Mouse (Mus musculus): ENCODE results near the gene Gabpb1. TPM values are rescaled to one million over a fixed set of nuclear protein-coding genes. Genes with fewer than 3 reads are reported as not detected.
"Not testable (repeated sequence)": the region's sequence is repeated elsewhere in the genome, so short reads cannot be mapped to it uniquely, and the experiment has no call there.

Gabpb1 gene
- polyA plus RNA-seq, 1 experiment from 2014 or later = 77.2 TPM

GRCm38 (mm10) chr2:126628455-126628995 is 47.6 kb downstream of the Gabpb1 start:
- Histone ChIP-seq H3K4me1 (no peaks in the 10 kb centered on the region; the same call in 1 of the 2 replicates), H3K9me3 (replicated peaks) (no peaks in the 10 kb centered on the region), H3K36me3 (peaks cover 67% of the 10 kb centered on the region), H3K27me3 (ENCODE audit: low read depth, poor library complexity, severe bottlenecking) (no peaks in the 10 kb centered on the region), H3K27ac (replicated peaks) (no peak overlapping the region), H3K4me3 (no peak overlapping the region)
- no peak for DNase-seq (ENCODE audit: low spot score)
- WGBS = 84% methylated on average over 9 of the region's 9 CpGs

- Histone ChIP-seq H3K4me3 (no peak overlapping the region), H3K36me3 (peaks cover 18% of the 10 kb centered on the region), H3K27me3 (ENCODE audit: low read depth, poor library complexity, severe bottlenecking) (no peaks in the 10 kb centered on the region), H3K4me1 (peaks cover 10% of the 10 kb centered on the region), H3K9me3 (replicated peaks) (no peaks in the 10 kb centered on the region), H3K27ac (replicated peaks) (no peak overlapping the region)
- DNase-seq (ENCODE audit: low spot score) = no peak
Observed at GRCm38 (mm10) chr2:126623138-126623537, 53.0 kb downstream of the Gabpb1 start.

- Histone ChIP-seq H3K27ac (replicated peaks) (no peak overlapping the region), H3K4me1 (peaks cover 10% of the 10 kb centered on the region), H3K36me3 (peaks cover 11% of the 10 kb centered on the region), H3K4me3 (no peak overlapping the region), H3K9me3 (replicated peaks) (no peaks in the 10 kb centered on the region), H3K27me3 (ENCODE audit: low read depth, poor library complexity, severe bottlenecking) (no peaks in the 10 kb centered on the region)
- DNase-seq (ENCODE audit: low spot score) = no peak
- WGBS = 87% methylated on average over 2 of the region's 2 CpGs
Observed at GRCm38 (mm10) chr2:126622455-126622854, 53.7 kb downstream of the Gabpb1 start.

- Histone ChIP-seq H3K27ac (replicated peaks) (no peak within 1 kb of the TSS), H3K27me3 (ENCODE audit: low read depth, poor library complexity, severe bottlenecking) (no peaks in the 10 kb centered on the region), H3K4me1 (peaks cover 10% of the 10 kb centered on the region), H3K4me3 (no peak within 1 kb of the TSS), H3K36me3 (no peaks in the 10 kb centered on the region), H3K9me3 (replicated peaks) (no peaks in the 10 kb centered on the region)
- WGBS = 71% methylated on average over 14 of the region's 14 CpGs
- no peak for DNase-seq (ENCODE audit: low spot score)
Observed at GRCm38 (mm10) chr2:126619249-126619704, 56.9 kb downstream of the Gabpb1 start, which contains the start of gene Hdc. Hdc (minus strand) TSS chr2:126619299.

GRCm38 (mm10) chr2:126618470-126619179 is 57.5 kb downstream of the Gabpb1 start:
- Histone ChIP-seq H3K4me1 (peaks cover 10% of the 10 kb centered on the region), H3K27ac (replicated peaks) (no peak overlapping the region), H3K36me3 (no peaks in the 10 kb centered on the region), H3K9me3 (replicated peaks) (no peaks in the 10 kb centered on the region), H3K27me3 (ENCODE audit: low read depth, poor library complexity, severe bottlenecking) (no peaks in the 10 kb centered on the region), H3K4me3 (no peak overlapping the region)
- 31% methylated on average over 8 of the region's 8 CpGs for WGBS
- DNase-seq (ENCODE audit: low spot score) = no peak

GRCm38 (mm10) chr2:126615355-126615754 is 60.8 kb downstream of the Gabpb1 start:
- Histone ChIP-seq H3K4me3 (no peak overlapping the region), H3K36me3 (no peaks in the 10 kb centered on the region), H3K27me3 (ENCODE audit: low read depth, poor library complexity, severe bottlenecking) (no peaks in the 10 kb centered on the region), H3K27ac (replicated peaks) (no peak overlapping the region), H3K4me1 (peaks cover 10% of the 10 kb centered on the region), H3K9me3 (replicated peaks) (no peaks in the 10 kb centered on the region)
- no peak for DNase-seq (ENCODE audit: low spot score)
- 91% methylated on average over 3 of the region's 3 CpGs for WGBS

- WGBS = 83% methylated on average over 12 of the region's 12 CpGs
- not testable (repeated sequence) for DNase-seq (ENCODE audit: low spot score); H3K9me3 ChIP-seq (replicated peaks); H3K36me3 ChIP-seq; H3K4me1 ChIP-seq; H3K27me3 ChIP-seq (ENCODE audit: low read depth, poor library complexity, severe bottlenecking); H3K27ac ChIP-seq (replicated peaks); H3K4me3 ChIP-seq
Observed at GRCm38 (mm10) chr2:126609600-126609999, 66.5 kb downstream of the Gabpb1 start.

- no peaks in the 10 kb centered on the region for H3K36me3 ChIP-seq
Observed at GRCm38 (mm10) chr2:126607553-126608203, 68.5 kb downstream of the Gabpb1 start.

GRCm38 (mm10) chr2:126606688-126607062 is 69.5 kb downstream of the Gabpb1 start:
- Histone ChIP-seq H3K27ac (replicated peaks) (no peak overlapping the region), H3K9me3 (replicated peaks) (no peaks in the 10 kb centered on the region), H3K4me1 (no peaks in the 10 kb centered on the region), H3K4me3 (no peak overlapping the region), H3K27me3 (ENCODE audit: low read depth, poor library complexity, severe bottlenecking) (no peaks in the 10 kb centered on the region), H3K36me3 (no peaks in the 10 kb centered on the region)
- 71% methylated on average over 4 of the region's 4 CpGs for WGBS
- DNase-seq (ENCODE audit: low spot score) = no peak

More at GRCm38 (mm10) chr2:126607553-126608203, 68.5 kb downstream of the Gabpb1 start:
- Histone ChIP-seq H3K27me3 (ENCODE audit: low read depth, poor library complexity, severe bottlenecking) (no peaks in the 10 kb centered on the region), H3K9me3 (replicated peaks) (no peaks in the 10 kb centered on the region), H3K4me1 (no peaks in the 10 kb centered on the region), H3K27ac (replicated peaks) (no peak overlapping the region), H3K4me3 (no peak overlapping the region)
- 80% methylated on average over 10 of the region's 10 CpGs for WGBS
- DNase-seq (ENCODE audit: low spot score) = no peak

GRCm38 (mm10) chr2:126606061-126606687 is 70.0 kb downstream of the Gabpb1 start:
- DNase-seq (ENCODE audit: low spot score) = no peak
- no peaks in the 10 kb centered on the region for H3K9me3 ChIP-seq (replicated peaks)
- H3K27me3 ChIP-seq (ENCODE audit: low read depth, poor library complexity, severe bottlenecking) = no peaks in the 10 kb centered on the region
- 88% methylated on average over 15 of the region's 15 CpGs for WGBS
- H3K4me3 ChIP-seq = no peak overlapping the region
- no peaks in the 10 kb centered on the region for H3K36me3 ChIP-seq
- H3K27ac ChIP-seq (replicated peaks) = no peak overlapping the region
- H3K4me1 ChIP-seq = no peaks in the 10 kb centered on the region

- Histone ChIP-seq H3K36me3 (no peaks in the 10 kb centered on the region), H3K4me3 (no peak overlapping the region), H3K27ac (replicated peaks) (no peak overlapping the region), H3K9me3 (replicated peaks) (no peaks in the 10 kb centered on the region), H3K27me3 (ENCODE audit: low read depth, poor library complexity, severe bottlenecking) (no peaks in the 10 kb centered on the region), H3K4me1 (no peaks in the 10 kb centered on the region)
- 89% methylated on average over 14 of the region's 14 CpGs for WGBS
- DNase-seq (ENCODE audit: low spot score) = no peak
Observed at GRCm38 (mm10) chr2:126601918-126602600, 74.1 kb downstream of the Gabpb1 start.

- Histone ChIP-seq H3K27me3 (ENCODE audit: low read depth, poor library complexity, severe bottlenecking) (no peaks in the 10 kb centered on the region), H3K9me3 (replicated peaks) (no peaks in the 10 kb centered on the region), H3K4me3 (no peak overlapping the region), H3K27ac (replicated peaks) (no peak overlapping the region), H3K4me1 (no peaks in the 10 kb centered on the region), H3K36me3 (no peaks in the 10 kb centered on the region)
- WGBS = 84% methylated on average over 14 of the region's 14 CpGs
- no peak for DNase-seq (ENCODE audit: low spot score)
Observed at GRCm38 (mm10) chr2:126600533-126600932, 75.6 kb downstream of the Gabpb1 start.

Measured in midbrain, embryonic 10.5 days (tissue).